In the genomic region with DNA sequence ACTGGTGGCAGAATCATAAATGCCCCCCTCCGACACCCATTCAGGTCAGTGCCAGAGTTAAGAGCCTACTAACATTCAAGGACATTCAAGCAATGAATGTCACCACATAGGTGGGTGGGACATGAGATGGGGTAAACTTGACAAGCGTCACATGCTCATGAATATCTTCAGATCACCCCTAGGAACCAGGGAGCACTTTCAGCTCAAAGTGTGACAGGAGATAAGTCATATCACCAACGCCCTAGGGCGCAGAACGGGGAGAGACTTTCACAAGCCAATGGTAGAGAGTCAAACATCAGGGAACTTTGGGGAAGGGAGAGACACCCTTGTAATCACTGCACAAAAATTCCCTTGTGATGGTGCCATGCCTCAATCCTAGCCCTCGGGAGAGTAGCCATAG, we compare ENCODE assay signal across 24 mouse cellular contexts. TPM values are rescaled to one million over a fixed set of nuclear protein-coding genes. Genes with fewer than 3 reads are reported as not detected.
DNase-seq lines count a peak whose midpoint lies in the region; ATAC-seq and TF ChIP-seq lines count a peak whose summit lies in the region.
"Had no signal": no experiment of that assay in that cellular context is flagged by ENCODE, and none has a peak within 500 bp of the region (broad histone marks: within the 10 kb centered on the region; RNA-seq: fewer than 3 reads in every experiment).

No protein-coding gene starts in this region.

- peaks cover 59% of the 10 kb centered on the region for H3K4me1 ChIP-seq in heart, embryonic 13.5 days
- H3K4me1 ChIP-seq in liver, embryonic 14.5 days (replicated peaks; ENCODE audit: control insufficient read depth in 2 of 2, insufficient read depth in 2 of 2, low read length in 1 of 2): peaks cover 24 to 32% of the 10 kb centered on the region in 2 experiments

- intact Hi-C loops in heart, postnatal 25 days (cut with DNase I): loop anchor here (2.0 kb wide), 2 partner anchors 15 to 61 kb away; no protein-coding TSS in a partner anchor
- intact Hi-C loops in gastrocnemius, postnatal 36 days (cut with DNase I): loop anchor here (2.0 to 5.0 kb wide), 2 partner anchors 61 to 135 kb away; no protein-coding TSS in a partner anchor

- no peak for ATAC-seq in heart, embryonic 13.5 days (ENCODE audit: extremely low read depth, insufficient number of reproducible peaks, low FRiP score, low TSS enrichment)
- peak; percentile 72 for ATAC-seq in liver, embryonic 14.5 days (ENCODE audit: insufficient read depth)
- ATAC-seq in megakaryocyte-erythroid progenitor cell, adult 5-6 weeks (replicated peaks; ENCODE audit: low FRiP score, low TSS enrichment, poor library complexity, severe bottlenecking): peak; percentile 38
- ATAC-seq: forebrain, embryonic 16.5 days; midbrain, embryonic 15.5 days had no signal

- no peak for TF ChIP-seq CTCF in liver, embryonic 14.5 days (IDR thresholded peaks at IDR 0.05; ENCODE audit: low read depth)

- peak; percentile 74 for TF ChIP-seq EP300 in liver, embryonic 14.5 days (IDR thresholded peaks at IDR 0.05; ENCODE audit: low read depth)

- peak overlapping the region; percentile 59; the same call in 1 of the 2 replicates for H3K27ac ChIP-seq in heart, embryonic 13.5 days (replicated peaks)
- H3K27ac ChIP-seq in liver, embryonic 14.5 days: peak overlapping the region; percentile 80
- H3K27ac ChIP-seq: embryonic facial prominence, embryonic 10.5 days; embryonic facial prominence, embryonic 15.5 days; forebrain, embryonic 10.5 days; hindbrain, embryonic 13.5 days; limb, embryonic 12.5 days; midbrain, embryonic 10.5 days; midbrain, embryonic 15.5 days had no signal

- no peak overlapping the region for H3K9ac ChIP-seq in heart, embryonic 13.5 days
- 0 out of 2 replicates have a peak overlapping the region, but pooled peaks have one; percentile 7 for H3K9ac ChIP-seq in liver, embryonic 14.5 days (replicated peaks)
- H3K9ac ChIP-seq: embryonic facial prominence, embryonic 15.5 days; hindbrain, embryonic 13.5 days; limb, embryonic 12.5 days; midbrain, embryonic 15.5 days had no signal

- H3K4me2 ChIP-seq in heart, embryonic 13.5 days: no peak overlapping the region
- peak overlapping the region; percentile 51 for H3K4me2 ChIP-seq in liver, embryonic 14.5 days (ENCODE audit: low read depth)
- H3K4me2 ChIP-seq: embryonic facial prominence, embryonic 15.5 days; hindbrain, embryonic 13.5 days; limb, embryonic 12.5 days; midbrain, embryonic 15.5 days had no signal

- peaks cover 7% of the 10 kb centered on the region; the same call in 1 of the 2 replicates for H3K9me3 ChIP-seq in heart, embryonic 13.5 days
- no peaks in the 10 kb centered on the region; the same call in 1 of the 2 replicates for H3K9me3 ChIP-seq in liver, embryonic 14.5 days (ENCODE audit: control insufficient read depth, low read length)
- H3K9me3 ChIP-seq: embryonic facial prominence, embryonic 15.5 days; hindbrain, embryonic 13.5 days; midbrain, embryonic 15.5 days had no signal

- DNase-seq in heart, postnatal 25 days (ENCODE audit: low spot score): no peak
- DNase-seq in induced T-regulatory cell, adult 2 months (ENCODE audit: low read depth): peak; percentile 32
- peak in 2 of 3 experiments; percentile 69 to 74 for DNase-seq in liver, embryonic 14.5 days (ENCODE audit: low read depth in 3 of 3, low spot score in 3 of 3)
- DNase-seq in adrenal gland, postnatal 10 days: no peak
- DNase-seq in left cerebral cortex, adult 9 months (ENCODE audit: low spot score in 2 of 2): no peak
- DNase-seq in gastrocnemius, postnatal 36 days: no peak

- 68% methylated on average over 6 of the region's 6 CpGs for WGBS in heart, embryonic 13.5 days
- WGBS in liver, embryonic 14.5 days (ENCODE audit: insufficient replicate concordance): 33% methylated on average over 6 of the region's 6 CpGs

- peaks cover 12% of the 10 kb centered on the region for H3K36me3 ChIP-seq in heart, embryonic 13.5 days
- peaks cover 34% of the 10 kb centered on the region for H3K36me3 ChIP-seq in liver, embryonic 14.5 days (replicated peaks; ENCODE audit: control insufficient read depth, insufficient read depth, low read depth)
- H3K36me3 ChIP-seq: midbrain, embryonic 15.5 days had no signal

- no peak overlapping the region for H3K4me3 ChIP-seq in heart, embryonic 13.5 days
- H3K4me3 ChIP-seq in liver, embryonic 14.5 days (ENCODE audit: insufficient read depth in 1 of 2, low read depth in 2 of 2, low read length in 2 of 2): no peak overlapping the region
- H3K4me3 ChIP-seq: embryonic facial prominence, embryonic 10.5 days; embryonic facial prominence, embryonic 15.5 days; forebrain, embryonic 10.5 days; gastrocnemius, adult 2 months; heart, adult 2 months; hindbrain, embryonic 13.5 days; limb, embryonic 12.5 days; midbrain, embryonic 10.5 days; midbrain, embryonic 15.5 days had no signal

- H3K27me3 ChIP-seq in heart, embryonic 13.5 days (replicated peaks): no peaks in the 10 kb centered on the region
- no peaks in the 10 kb centered on the region for H3K27me3 ChIP-seq in liver, embryonic 14.5 days (ENCODE audit: control insufficient read depth, insufficient read depth, low read length)
- H3K27me3 ChIP-seq: embryonic facial prominence, embryonic 15.5 days; hindbrain, embryonic 13.5 days; limb, embryonic 12.5 days; midbrain, embryonic 15.5 days had no signal

RNA-seq across cellular contexts. Expression of a gene that starts 9.1 kb away (rescaled TPM):
- 1,372 and 1,500 TPM in 2 replicates for polyA plus RNA-seq in heart, embryonic 13.5 days (2015; fragmentation: Nextera tagmentation; extraction: Ambion mirVana)
- total RNA-seq in heart, postnatal 25 days (2021): 1,000 to 10,000 TPM; 1,042 to 1,257 TPM
- polyA plus RNA-seq in liver, embryonic 14.5 days (2012; rRNA removed): 287 and 369 TPM in 2 replicates
- 531 and 582 TPM in 2 replicates for polyA plus RNA-seq in liver, embryonic 14.5 days (2014; fragmentation: Nextera tagmentation; extraction: Ambion mirVana)
- 1,847 and 1,911 TPM in 2 replicates for total RNA-seq in megakaryocyte-erythroid progenitor cell, adult 5-6 weeks (2014; fragmentation: Nextera tagmentation)
- total RNA-seq in megakaryocyte-erythroid progenitor cell, adult 5-6 weeks (2017): 2,660 and 3,319 TPM in 2 replicates
- 1,000 to 10,000 TPM; 1,111 to 1,198 TPM for total RNA-seq in adrenal gland, postnatal 10 days (2021)
- 100 to 1,000 TPM; 866 to 924 TPM for total RNA-seq in gastrocnemius, postnatal 36 days (2021)

RNA-seq across cellular contexts. Expression of a gene that starts 17.2 kb away (rescaled TPM):
- 68.8 and 83.6 TPM in 2 replicates for polyA plus RNA-seq in heart, embryonic 13.5 days (2015; fragmentation: Nextera tagmentation; extraction: Ambion mirVana)
- total RNA-seq in heart, postnatal 25 days (2021): 10 to 100 TPM; 77.9 to 78.4 TPM
- 152 and 218 TPM in 2 replicates for polyA plus RNA-seq in liver, embryonic 14.5 days (2012; rRNA removed)
- 177 and 188 TPM in 2 replicates for polyA plus RNA-seq in liver, embryonic 14.5 days (2014; fragmentation: Nextera tagmentation; extraction: Ambion mirVana)
- 166 and 176 TPM in 2 replicates for total RNA-seq in megakaryocyte-erythroid progenitor cell, adult 5-6 weeks (2014; fragmentation: Nextera tagmentation)
- 89.2 and 171 TPM in 2 replicates for total RNA-seq in megakaryocyte-erythroid progenitor cell, adult 5-6 weeks (2017)
- 100 to 1,000 TPM; 130 to 145 TPM for total RNA-seq in adrenal gland, postnatal 10 days (2021)
- 10 to 100 TPM; 30.3 to 35.8 TPM for total RNA-seq in gastrocnemius, postnatal 36 days (2021)

RNA-seq across cellular contexts. Expression of a gene that starts 18.5 kb away (rescaled TPM):
- 91.8 and 94.9 TPM in 2 replicates for polyA plus RNA-seq in heart, embryonic 13.5 days (2015; fragmentation: Nextera tagmentation; extraction: Ambion mirVana)
- total RNA-seq in heart, postnatal 25 days (2021): 10 to 100 TPM; 23.7 to 24.3 TPM
- 27.6 and 29.9 TPM in 2 replicates for polyA plus RNA-seq in liver, embryonic 14.5 days (2012; rRNA removed)
- polyA plus RNA-seq in liver, embryonic 14.5 days (2014; fragmentation: Nextera tagmentation; extraction: Ambion mirVana): 44.8 and 46.4 TPM in 2 replicates
- 46.9 and 74.5 TPM in 2 replicates for total RNA-seq in megakaryocyte-erythroid progenitor cell, adult 5-6 weeks (2014; fragmentation: Nextera tagmentation)
- 27.7 and 60.3 TPM in 2 replicates for total RNA-seq in megakaryocyte-erythroid progenitor cell, adult 5-6 weeks (2017)
- total RNA-seq in adrenal gland, postnatal 10 days (2021): 10 to 100 TPM; 65.9 TPM
- total RNA-seq in gastrocnemius, postnatal 36 days (2021): 10 to 100 TPM; 17.3 to 21.4 TPM

RNA-seq across cellular contexts. Expression of a gene that starts 19.7 kb away (rescaled TPM):
- polyA plus RNA-seq in heart, embryonic 13.5 days (2015; fragmentation: Nextera tagmentation; extraction: Ambion mirVana): 0.37 and 0.45 TPM in 2 replicates
- total RNA-seq in heart, postnatal 25 days (2021): not detected
- polyA plus RNA-seq in liver, embryonic 14.5 days (2012; rRNA removed): 0.10 TPM in 1 of 2 replicates, not detected in the other
- polyA plus RNA-seq in liver, embryonic 14.5 days (2014; fragmentation: Nextera tagmentation; extraction: Ambion mirVana): not detected in 2 replicates
- total RNA-seq in megakaryocyte-erythroid progenitor cell, adult 5-6 weeks (2014; fragmentation: Nextera tagmentation): not detected in 2 replicates
- not detected in 2 replicates for total RNA-seq in megakaryocyte-erythroid progenitor cell, adult 5-6 weeks (2017)
- 1 to 10 TPM in 1 of 2 experiments, under 1 TPM in 1; 0.57 to 1.9 TPM for total RNA-seq in adrenal gland, postnatal 10 days (2021)
- 1 to 10 TPM in 1 of 2 experiments, under 1 TPM in 1; 0.33 to 1.2 TPM for total RNA-seq in gastrocnemius, postnatal 36 days (2021)
- total RNA-seq: adrenal gland, adult 18-20 months; heart, adult 2 months; heart, postnatal 36 days; left cerebral cortex, postnatal 25 days; neutrophil, adult 5-6 weeks had no signal
- polyA plus RNA-seq: forebrain, embryonic 16.5 days; heart, adult 2 months; heart, embryonic 14.5 days; lung, postnatal 0 days; midbrain, embryonic 15.5 days had no signal

RNA-seq across cellular contexts. Expression of a gene that starts 26.7 kb away (rescaled TPM):
- polyA plus RNA-seq in heart, embryonic 13.5 days (2015; fragmentation: Nextera tagmentation; extraction: Ambion mirVana): 2.7 TPM in 2 replicates
- total RNA-seq in heart, postnatal 25 days (2021): 1 to 10 TPM; 1.3 to 1.4 TPM
- polyA plus RNA-seq in liver, embryonic 14.5 days (2012; rRNA removed): 0.62 and 0.65 TPM in 2 replicates
- polyA plus RNA-seq in liver, embryonic 14.5 days (2014; fragmentation: Nextera tagmentation; extraction: Ambion mirVana): 0.66 TPM in 2 replicates
- 4.2 and 6.0 TPM in 2 replicates for total RNA-seq in megakaryocyte-erythroid progenitor cell, adult 5-6 weeks (2014; fragmentation: Nextera tagmentation)
- 3.2 and 3.9 TPM in 2 replicates for total RNA-seq in megakaryocyte-erythroid progenitor cell, adult 5-6 weeks (2017)
- 1 to 10 TPM; 4.4 to 6.2 TPM for total RNA-seq in adrenal gland, postnatal 10 days (2021)
- under 1 TPM; 0.64 to 0.79 TPM for total RNA-seq in gastrocnemius, postnatal 36 days (2021)

Comparison
In these comparisons a context has a peak if more than half of its experiments do, and no peak if none do; other contexts are left out.
1. DNase-seq: peak in induced T-regulatory cell, adult 2 months (single experiment) and liver, embryonic 14.5 days (2 of 3); none in heart, postnatal 25 days (single experiment), adrenal gland, postnatal 10 days (single experiment), left cerebral cortex, adult 9 months (0 of 2) and gastrocnemius, postnatal 36 days (0 of 2).